Mouse (Mus musculus) telencephalon, adult 2 months (tissue): ENCODE measurements around the gene Camta2.

ENCODE experiments used
- DNase-seq: peaks from one replicate; pipeline ENCODE4 v3.0.0-alpha.2; 2011; ENCODE audit warnings: low read depth, low spot score

The Camta2 gene

DNA sequence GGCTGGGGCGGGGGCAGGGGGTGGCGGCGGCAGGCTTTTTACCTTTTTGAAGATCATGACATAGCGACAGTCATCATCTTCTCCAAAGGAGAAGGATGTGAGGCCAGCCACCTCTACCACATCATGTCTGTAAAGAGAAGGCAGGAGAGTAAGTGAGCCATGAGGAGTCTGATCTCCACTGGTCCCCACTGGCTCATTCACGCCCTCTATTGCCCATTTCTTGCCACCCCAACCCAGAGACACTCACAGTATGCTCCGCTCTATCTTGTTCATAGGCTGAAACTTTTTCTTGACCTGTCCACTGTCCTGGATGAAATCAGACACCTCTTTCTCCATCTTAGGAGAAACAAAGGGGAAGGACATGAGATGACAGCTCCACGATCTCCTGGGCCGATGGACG, 23.2 kb downstream of the Camta2 start:
- no peak for DNase-seq

DNA sequence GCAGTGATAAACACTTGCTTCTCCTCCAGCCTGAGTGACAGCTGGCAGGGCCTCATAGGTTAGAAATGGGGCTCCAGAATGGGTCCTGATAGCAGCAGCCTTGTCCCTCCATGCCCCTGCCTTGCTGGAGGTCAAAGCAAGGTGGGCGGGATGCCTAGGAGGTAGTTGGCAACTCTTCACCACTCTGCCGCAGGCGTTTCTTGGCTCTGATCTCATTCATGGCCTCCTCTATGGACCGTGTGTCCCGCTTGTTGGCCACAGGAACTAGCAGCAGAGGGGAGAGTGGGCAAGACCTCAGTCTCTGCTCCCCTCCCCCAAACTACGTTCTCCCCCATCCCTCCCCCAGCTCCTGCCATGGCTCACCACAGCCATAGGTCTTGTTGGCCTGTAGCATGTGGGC, 23.9 kb downstream of the Camta2 start:
- DNase-seq = no peak

DNA sequence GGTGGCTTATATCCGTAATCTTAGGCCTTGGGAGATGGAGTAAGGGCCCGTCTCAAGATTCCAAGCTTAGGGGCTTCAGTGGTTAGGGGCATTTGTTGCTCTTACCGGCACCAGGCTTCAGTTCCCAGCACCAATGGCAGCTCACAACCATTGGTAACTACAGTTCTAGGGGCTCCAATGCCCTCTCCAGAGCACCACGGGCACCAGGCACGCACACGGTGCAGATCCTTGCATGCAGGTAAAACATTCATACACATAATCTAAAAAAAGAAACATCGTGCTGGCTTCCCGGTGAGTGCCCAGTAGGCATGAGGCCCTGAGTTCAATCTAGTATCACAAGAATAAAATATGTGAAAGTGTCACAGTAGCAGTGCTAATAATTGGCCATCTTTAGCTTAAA, 24.8 kb downstream of the Camta2 start:
- DNase-seq = no peak

DNA sequence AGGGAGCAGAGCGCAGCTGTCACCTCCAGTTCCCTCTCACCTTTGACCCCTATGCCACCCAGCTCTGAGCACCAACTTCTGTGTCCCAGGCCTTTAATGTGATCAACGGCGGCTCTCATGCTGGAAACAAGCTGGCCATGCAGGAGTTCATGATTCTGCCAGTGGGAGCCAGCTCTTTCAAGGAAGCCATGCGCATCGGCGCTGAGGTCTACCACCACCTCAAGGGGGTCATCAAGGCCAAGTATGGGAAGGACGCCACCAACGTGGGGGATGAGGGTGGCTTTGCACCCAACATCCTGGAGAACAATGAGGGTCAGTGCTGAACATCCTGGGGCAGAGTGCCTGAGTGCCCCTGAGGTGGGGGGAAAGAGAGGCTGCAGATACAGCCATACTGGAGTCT, 27.3 kb downstream of the Camta2 start:
- no peak for DNase-seq

DNA sequence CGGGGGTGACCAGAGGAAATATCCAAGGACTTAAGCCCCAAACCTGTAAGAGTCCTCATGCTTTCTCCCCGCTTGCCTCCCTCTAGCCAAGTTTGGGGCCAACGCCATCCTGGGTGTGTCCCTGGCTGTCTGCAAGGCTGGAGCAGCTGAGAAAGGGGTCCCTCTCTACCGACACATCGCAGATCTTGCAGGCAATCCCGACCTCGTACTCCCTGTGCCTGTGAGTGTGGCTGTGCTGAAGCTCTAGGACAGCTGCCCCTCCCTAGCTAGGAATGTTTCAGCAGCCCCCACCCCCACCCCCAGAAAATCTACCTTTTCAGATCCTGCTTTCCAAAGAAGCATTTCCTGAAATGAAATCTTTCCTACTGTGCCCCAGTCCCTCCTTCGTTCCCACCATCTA, 29.0 kb downstream of the Camta2 start:
- no peak for DNase-seq

DNA sequence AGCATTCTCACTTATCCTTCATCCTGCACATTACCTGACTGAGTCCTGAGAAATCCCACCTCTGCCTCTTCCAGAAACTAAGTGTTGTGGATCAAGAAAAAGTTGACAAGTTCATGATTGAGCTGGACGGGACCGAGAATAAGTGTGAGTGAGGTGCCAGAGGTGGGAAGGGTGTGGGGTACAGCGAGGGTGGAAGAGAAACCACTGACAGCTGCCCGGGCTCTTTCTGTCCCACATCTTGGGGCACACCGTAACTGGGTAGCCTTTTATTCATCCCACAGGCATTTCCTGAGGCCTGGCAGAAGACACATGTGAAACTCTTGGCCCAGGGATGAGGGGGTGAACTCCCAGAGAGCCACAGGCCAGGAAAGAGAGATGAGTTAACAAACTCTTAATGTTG, 29.4 kb downstream of the Camta2 start:
- DNase-seq = no peak

DNA sequence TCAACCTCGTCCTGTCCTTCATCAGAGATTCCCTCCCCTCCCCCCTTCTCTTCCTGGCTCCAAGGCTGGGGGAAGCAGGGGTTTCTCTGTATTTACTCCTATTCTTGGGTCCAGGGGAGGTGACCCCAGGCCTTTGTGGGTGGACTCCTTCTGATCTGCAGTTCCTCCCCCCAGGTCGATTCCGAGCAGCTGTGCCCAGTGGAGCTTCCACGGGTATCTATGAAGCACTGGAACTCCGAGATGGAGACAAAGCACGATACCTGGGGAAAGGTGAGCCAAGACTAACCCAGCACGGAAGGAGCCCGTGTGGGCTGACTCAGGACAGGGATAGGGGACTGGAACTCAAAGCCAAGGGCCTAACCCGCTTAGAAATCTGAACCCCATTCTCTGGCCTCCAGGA, 29.9 kb downstream of the Camta2 start:
- DNase-seq = no peak

DNA sequence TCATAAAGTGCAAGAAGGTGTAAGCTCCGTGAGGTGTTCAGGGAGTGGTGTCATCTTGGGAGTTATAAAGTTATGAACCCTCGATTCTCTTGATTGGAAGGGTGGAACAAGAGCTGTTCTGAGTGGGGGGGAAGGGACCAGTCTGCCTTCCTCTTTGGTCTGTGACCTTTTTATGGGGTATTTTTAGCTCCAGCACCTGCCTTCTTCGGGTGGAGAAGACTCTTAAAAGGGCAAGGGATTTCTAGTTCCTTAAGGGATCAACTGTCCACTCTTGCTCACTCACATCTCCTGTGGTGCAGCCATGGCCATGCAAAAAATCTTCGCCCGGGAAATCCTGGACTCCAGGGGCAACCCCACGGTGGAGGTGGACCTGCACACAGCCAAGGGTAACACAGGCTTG, 30.3 kb downstream of the Camta2 start:
- no peak for DNase-seq

DNA sequence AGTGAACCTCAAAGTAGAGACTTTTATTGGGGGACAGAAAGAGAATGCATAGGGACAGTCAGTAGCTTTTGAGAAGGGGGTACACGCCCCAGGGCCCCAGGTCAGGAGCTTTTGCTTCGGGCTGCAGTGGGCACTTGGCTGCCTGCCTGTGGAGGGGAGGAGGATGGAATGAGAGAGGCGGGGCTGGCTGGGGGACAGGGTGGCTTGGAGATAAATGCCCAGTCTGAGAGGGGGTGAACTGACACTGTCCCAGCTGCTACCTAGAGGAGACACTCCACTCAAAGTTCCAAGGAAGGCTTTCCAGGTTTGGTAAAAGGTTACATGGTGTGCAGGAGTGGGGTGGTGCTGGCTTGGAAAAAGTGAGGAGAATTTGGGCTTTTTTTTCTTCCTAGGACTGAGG, 30.9 kb downstream of the Camta2 start, which contains the start of gene Eno3:
Gene Eno3 (plus strand): TSS at position 239 of the 400 bp plus-strand sequence.
- no peak for DNase-seq

DNA sequence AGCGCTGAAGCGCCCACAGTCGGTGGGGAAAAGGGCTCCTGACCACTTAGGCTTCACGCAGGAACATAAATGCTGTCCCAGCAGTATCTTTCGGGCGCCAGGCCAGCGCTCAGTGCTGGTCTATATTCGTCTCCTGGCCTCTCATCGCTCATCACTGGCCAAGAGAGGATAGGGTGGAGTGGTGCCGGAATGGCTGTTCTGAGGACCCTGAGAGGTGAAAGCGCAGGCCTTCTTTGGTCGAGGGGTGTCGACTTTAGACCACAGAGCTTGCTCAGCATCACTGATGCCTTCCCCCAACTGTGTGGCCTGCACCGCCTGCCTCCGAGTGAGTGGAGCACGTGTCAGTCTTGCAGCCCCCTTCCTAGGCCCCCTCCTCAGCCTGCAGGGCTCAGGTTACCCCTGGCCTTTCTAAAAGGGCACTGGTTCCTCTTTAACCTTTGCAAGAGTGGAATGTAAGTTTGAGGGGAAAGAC, 31.4 kb downstream of the Camta2 start:
- no peak for DNase-seq

DNA sequence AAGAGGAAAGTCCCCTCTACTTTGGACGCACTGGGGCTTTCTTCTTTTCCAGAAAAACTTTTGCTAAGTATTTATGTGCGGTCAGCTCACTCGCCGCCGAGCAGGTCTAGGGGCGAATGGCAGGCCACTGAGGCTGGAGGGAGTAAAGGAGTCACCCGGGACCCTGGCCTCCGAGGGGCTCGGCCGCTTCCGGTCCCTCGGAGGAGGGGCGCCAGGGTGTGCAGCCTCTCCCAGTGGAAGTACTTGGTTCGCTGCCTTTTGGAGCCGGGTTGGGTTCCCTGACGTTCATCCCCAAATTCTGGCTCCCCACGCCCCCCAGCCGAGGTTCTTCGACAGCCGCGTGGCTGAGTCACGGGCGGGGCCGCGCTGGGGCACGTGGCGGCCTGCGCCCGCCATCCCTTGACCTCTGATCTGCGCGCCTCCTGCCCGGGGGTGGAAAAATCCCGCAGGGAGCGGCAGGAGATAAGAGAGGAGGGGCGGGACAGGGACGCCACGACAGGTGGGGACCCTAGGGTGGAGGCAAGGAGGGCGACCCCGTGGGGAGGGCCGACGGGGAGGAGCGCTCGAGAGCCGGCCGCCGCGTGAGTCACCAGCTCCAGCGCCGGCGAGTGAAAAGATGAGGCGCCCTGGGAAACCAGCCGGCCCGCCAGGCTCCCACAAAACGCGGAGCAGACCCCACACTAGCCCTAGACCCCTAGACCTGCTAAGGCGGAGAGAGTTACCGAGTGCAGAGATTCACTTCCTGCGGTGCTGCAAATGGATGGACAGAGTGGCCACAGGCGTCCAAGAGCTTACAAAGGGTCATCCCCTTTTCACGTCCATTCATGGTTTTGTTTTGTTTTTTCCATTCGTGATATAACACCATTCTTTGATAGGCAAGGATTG, 32.1 kb downstream of the Camta2 start:
- no peak for DNase-seq

DNA sequence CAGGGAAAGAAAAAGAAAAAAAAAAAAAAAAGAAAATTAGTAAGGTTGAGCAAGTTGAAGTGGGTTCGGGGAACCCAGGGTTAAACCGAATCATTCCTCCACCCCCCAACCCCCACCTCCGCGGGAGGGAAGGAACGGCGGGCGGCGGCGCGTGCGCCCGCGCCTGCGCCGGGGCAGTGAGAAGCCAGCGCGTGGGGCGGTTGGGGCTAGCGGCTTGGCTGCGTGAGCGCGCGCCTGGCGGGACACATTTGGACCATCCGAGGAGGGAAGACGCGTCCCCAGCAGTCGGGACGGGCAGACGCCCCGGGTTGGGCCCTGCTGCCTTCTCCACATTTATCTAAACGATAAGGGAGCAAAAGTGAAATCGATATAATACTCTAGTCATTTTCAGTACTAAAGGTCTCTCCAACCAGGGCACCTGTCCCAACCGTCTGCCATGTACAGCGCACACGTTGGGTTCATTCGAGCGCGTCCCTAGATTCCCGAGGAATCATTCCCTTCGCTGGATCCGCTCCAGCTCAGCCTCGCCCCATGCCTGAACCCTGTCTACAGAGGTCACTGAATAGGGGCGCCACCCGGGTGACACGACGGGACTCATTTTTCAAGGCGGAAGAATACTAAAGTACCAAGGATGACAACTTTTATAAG, 32.9 kb downstream of the Camta2 start:
- DNase-seq = peak; percentile 55

DNA sequence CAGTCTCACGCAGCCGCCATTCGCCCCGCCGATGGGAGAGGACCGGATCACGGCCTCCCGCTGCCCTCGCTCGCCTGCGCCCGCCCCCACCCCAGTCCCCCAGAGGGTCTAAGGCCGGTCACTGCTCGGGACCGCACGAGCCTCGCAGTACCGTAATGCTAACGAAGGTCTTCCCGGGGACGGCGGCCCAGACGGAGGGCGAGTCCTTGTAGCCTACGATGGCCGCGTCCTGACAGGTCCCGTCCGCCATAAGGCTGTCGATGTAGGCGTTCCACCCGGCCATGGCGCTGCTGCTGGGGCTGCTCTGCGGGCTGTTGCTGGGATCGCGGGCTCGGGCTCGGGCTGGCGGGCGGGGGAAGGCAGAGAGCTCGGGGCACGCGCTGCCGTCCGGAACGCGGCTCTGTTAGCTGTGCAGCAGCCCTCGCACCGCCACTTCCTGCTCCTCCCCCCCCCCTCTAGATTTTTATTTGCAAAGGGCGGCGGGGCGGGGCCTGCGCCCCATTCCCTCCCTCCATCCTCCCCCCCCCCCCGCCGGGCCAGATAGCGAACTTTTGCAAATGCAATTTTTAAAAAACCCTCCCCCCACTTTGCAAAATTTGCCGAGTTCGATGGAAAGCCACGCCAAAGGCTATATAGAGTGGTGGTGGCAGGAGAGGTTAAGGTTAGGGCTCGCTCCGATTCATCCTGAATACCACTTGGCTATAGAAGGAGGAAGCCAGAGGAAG, 33.5 kb downstream of the Camta2 start, which contains the start of gene Pfn1:
Gene Pfn1 (minus strand): TSS at position 447 of the 725 bp plus-strand sequence.
- DNase-seq = peak; percentile 62

DNA sequence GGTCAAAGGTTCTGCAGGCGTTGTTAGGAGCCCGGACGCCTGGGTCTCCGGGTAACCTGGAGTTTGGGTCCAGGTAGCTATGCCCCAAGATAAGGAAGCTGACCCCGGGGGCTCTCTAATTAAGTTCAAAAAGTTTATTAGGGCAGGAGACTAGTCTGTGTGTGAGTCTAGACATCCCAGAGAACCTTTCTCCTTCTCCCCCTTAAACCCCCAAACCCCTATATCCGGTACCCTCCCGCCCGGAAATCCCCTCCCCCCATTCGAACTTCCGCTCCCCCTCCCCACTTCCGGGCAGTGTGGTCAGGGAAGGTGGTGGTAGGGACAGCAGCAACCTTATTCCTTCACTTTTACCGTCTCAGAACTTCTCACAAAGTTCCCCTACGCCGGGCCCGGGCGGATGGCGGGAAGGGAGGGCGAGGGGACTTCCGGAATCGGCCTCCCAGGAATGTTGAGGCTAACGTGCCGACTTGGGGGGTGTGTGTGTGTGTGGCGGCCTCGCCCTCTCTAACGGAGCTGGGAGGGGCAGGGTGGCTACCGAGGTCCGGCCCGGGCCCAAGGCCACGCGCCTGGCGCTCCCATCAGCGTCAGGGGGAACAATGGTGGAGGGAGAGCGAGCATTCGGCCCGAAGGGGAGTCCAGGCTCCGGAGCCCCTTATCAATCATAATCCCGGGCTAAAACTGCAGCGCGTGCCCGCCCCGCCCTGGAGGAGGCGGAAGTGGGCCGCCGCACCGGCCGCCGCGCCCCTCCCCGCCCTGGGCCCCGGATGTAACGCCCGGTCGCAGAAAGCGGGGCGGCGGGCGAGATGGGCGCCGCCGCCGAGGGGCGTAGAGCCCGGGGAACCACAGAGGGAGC, 34.3 kb downstream of the Camta2 start:
- no peak for DNase-seq

DNA sequence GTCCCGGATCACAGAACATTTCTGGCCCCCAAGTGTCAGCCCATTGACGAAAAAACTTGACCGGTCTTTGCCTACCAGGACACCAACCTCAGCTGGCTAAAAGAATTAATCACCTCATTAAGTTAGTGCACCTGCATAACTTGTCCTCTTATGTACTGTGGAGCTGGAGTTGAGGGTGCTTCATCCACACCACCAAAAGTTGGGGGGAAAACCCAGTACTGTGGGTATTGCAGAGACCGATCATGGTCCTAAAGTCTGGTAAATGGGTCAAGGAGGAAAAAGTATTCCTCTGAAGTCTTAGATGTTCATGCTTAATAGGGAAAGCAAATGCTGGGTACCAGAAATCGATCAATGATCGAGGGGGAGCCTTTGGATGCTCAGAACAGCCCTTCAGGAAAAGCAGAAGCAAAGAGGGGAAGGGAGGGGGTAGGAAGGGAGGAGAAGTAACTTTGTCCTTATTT, 35.0 kb downstream of the Camta2 start:
- DNase-seq = no peak

DNA sequence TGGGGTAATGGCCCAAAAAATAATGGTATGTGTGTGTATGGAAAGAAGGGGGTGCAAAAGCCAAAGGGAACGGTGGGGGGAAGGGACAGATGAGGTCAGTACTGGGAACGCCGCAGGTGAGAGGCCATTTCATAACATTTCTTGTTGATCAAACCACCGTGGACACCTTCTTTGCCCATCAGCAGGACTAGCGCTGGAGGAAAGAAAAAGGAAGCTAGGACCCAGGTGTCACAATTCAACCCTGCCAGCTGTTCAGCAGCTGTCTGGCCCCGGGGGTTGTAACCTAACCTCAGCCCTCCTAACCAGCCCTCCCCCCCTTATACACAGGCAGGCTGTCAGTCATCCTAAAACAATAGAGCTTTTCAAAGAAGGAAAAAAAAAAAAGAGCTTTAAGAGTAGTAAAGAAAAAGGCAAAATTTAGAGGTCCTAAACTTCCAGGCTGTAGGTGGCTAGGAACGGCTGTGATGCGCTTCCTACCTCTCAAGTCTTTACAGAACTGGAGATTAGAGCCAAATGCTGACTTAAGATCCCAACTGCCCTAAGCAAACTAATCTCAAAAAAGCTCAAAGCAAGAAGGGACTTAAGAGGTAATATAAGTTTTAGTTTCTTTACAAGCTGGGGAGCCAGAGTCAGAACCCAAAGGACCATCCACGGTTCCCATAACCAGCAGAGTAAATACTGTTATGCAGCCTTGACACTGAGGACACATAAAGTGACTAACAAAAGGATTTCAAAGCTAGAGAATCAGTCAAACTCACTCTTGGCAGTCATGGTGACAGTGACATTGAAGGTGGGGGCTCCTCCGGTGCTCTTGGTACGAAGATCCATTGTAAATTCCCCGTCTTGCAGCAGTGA, 35.6 kb downstream of the Camta2 start:
- no peak for DNase-seq

DNA sequence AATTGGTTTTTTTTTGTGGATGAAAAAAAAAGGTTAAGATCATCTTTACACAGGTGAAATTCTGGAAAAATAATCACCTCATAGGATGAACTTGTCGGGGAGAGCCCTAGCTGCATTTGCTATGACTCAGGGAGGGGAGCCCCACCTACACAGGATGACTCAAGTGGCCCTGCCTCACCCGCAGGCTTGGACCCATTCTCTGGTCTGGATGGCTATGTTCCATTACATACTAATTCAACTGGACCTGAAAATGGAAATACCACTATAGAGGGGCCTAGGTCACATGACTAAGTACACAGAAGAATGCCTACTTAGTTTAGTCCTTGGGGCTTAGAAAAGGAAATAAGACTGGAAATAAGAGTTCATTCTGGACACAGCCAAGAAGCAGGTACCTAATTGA, 36.5 kb downstream of the Camta2 start:
- DNase-seq = no peak

DNA sequence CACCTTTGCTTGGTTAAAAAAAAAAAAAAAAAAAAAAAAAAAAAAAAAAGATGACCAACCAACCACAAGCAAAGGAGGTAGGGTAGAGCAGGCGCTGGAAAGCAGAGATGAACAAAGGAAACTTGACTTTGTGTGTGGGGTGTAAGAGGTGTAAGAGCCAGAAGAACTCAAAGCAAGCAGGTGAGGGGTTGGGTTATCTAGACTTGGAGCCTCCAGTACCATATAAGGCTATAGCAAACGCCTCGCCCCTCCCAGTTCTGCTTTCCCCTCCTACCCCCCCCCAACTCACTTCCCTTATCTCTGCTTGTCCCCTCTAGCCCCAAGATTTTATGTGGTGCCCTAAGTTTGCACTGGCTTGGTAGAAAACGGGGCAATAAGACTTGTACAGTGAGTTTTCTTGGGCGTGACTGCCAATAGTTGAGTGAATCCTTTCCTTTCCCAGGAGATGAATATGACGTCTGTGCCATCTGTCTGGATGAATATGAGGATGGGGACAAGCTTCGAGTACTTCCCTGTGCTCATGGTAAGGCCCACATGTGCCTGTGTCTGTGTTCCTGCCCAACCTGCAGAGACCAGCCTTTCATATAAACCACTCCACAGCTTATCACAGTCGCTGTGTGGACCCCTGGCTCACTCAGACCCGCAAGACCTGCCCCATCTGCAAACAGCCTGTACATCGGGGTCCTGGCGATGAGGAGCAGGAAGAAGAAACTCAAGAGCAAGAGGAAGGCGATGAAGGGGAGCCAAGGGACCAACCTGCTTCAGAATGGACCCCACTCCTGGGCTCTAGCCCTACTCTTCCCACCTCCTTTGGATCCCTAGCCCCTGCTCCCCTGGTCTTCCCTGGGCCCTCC, 37.4 kb downstream of the Camta2 start:
- no peak for DNase-seq

DNA sequence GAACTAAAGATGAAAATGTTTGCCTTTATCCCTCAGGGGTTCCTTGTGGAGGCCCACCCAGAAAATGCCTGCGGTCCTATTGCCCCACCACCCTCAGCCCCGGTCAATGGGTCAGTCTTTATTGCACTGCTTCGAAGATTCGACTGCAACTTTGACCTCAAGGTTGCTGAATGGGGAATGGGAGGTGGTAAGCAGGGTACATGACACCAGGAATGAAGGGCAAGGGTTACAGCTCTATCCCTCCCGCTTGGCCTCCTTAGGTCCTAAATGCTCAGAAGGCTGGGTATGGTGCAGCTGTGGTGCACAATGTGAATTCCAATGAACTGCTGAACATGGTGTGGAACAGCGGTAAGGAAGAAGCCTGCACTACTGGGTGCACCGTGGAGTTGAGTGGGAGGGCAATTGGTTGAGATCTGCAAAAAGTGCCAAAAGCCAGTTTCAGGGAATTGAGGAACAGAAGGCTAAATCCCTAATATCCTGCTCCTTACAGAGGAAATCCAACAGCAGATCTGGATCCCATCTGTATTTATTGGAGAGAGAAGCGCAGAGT, 38.6 kb downstream of the Camta2 start:
- no peak for DNase-seq
